Mouse (Mus musculus) T-helper 1 cell (primary cell): ENCODE measurements around the gene Lekr1.

Experiments
- in situ Hi-C: fragments of 300-600 bp; cut with MboI, MseI; formaldehyde crosslinking; loops from one replicate; pipeline ENCODE4 v1.15.1; 2025; ENCODE audit warnings: high pct_unique_total_duplicates

Gene Lekr1

GRCm38 (mm10) chr3:65656451-65656850, 9.6 kb upstream of the Lekr1 start:
- in situ Hi-C loops = loop anchor here (5.0 kb wide), 1 partner anchor 129 kb away; the partner anchor contains the start of gene Tiparp

GRCm38 (mm10) chr3:65656902-65657660, 8.9 kb upstream of the Lekr1 start:
- in situ Hi-C loops = loop anchor here (5.0 kb wide), 1 partner anchor 130 kb away; the partner anchor contains the start of gene Tiparp

- in situ Hi-C loops = loop anchor here (5.0 kb wide), 1 partner anchor 131 kb away; the partner anchor contains the start of gene Tiparp
These were observed 7.9 kb upstream of the Lekr1 start for GRCm38 (mm10) chr3:65658081-65658612.

- in situ Hi-C loops = loop anchor here (5.0 kb wide), 1 partner anchor 132 kb away; the partner anchor contains the start of gene Tiparp
These were observed 7.1 kb upstream of the Lekr1 start for GRCm38 (mm10) chr3:65658721-65659619.

- in situ Hi-C loops = loop anchor here (5.0 kb wide), 1 partner anchor 132 kb away; the partner anchor contains the start of gene Tiparp
These were observed 6.5 kb upstream of the Lekr1 start for GRCm38 (mm10) chr3:65659620-65659932.

GRCm38 (mm10) chr3:65660336-65660735, 5.7 kb upstream of the Lekr1 start:
- in situ Hi-C loops = no loop called here

- in situ Hi-C loops = no loop called here
These were observed 4.3 kb upstream of the Lekr1 start for GRCm38 (mm10) chr3:65661731-65662130.

GRCm38 (mm10) chr3:65663176-65663575, 2.9 kb upstream of the Lekr1 start:
- in situ Hi-C loops = no loop called here

- in situ Hi-C loops = no loop called here
These were observed 4.2 kb downstream of the Lekr1 start for GRCm38 (mm10) chr3:65670216-65670615.

- in situ Hi-C loops = no loop called here
These were observed 7.7 kb downstream of the Lekr1 start for GRCm38 (mm10) chr3:65673725-65674124.

- in situ Hi-C loops = no loop called here
These were observed 14.6 kb downstream of the Lekr1 start for GRCm38 (mm10) chr3:65680612-65681011.

- in situ Hi-C loops = loop anchor here (5.0 kb wide), 1 partner anchor 248 kb away; no protein-coding TSS in a partner anchor
These were observed 23.7 kb downstream of the Lekr1 start for GRCm38 (mm10) chr3:65689705-65690104.

GRCm38 (mm10) chr3:65690850-65691249, 24.8 kb downstream of the Lekr1 start:
- in situ Hi-C loops = loop anchor here (5.0 kb wide), 1 partner anchor 246 kb away; no protein-coding TSS in a partner anchor

GRCm38 (mm10) chr3:65699704-65700103, 33.7 kb downstream of the Lekr1 start:
- in situ Hi-C loops = loop anchor here (10.0 kb wide), 1 partner anchor 805 kb away; no protein-coding TSS in a partner anchor

GRCm38 (mm10) chr3:65714372-65714771, 48.3 kb downstream of the Lekr1 start:
- in situ Hi-C loops = no loop called here

GRCm38 (mm10) chr3:65717406-65717805, 51.4 kb downstream of the Lekr1 start:
- in situ Hi-C loops = no loop called here

GRCm38 (mm10) chr3:65722897-65723296, 56.9 kb downstream of the Lekr1 start:
- in situ Hi-C loops = no loop called here

- in situ Hi-C loops = no loop called here
These were observed 57.6 kb downstream of the Lekr1 start for GRCm38 (mm10) chr3:65723664-65724063.

GRCm38 (mm10) chr3:65737816-65738215, 71.8 kb downstream of the Lekr1 start:
- in situ Hi-C loops = no loop called here

- in situ Hi-C loops = no loop called here
These were observed 78.9 kb downstream of the Lekr1 start for GRCm38 (mm10) chr3:65744936-65745335.

GRCm38 (mm10) chr3:65764511-65765508, 98.8 kb downstream of the Lekr1 start:
- in situ Hi-C loops = no loop called here
